In the genomic region with DNA sequence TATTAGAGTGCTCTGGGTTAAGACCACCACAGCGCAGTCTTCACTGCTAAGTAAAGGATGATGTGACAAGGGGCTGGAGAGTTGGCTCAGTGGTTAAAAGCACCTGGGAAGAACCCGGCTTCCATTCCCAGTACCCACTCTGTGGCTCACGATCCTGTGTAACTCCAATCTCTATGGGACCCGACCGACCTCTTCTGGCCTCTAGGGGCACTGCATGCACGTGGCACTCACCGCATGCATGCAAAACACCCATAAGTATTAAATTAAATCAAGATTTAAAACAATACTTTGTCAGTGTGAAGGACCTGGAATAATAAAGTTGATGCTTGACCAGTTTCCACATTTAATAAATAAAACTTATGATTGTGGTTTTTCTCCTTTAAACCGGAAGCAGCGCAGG, we compare ENCODE assay signal across 17 mouse cellular contexts.
DNase-seq lines count a peak whose midpoint lies in the region; ATAC-seq and TF ChIP-seq lines count a peak whose summit lies in the region.
"Had no signal": no experiment of that assay in that cellular context is flagged by ENCODE, and none has a peak within 500 bp of the region (broad histone marks: within the 10 kb centered on the region; RNA-seq: fewer than 3 reads in every experiment).

No protein-coding gene starts in this region.

- no peaks in the 10 kb centered on the region for H3K27me3 ChIP-seq in lung, embryonic 14.5 days (ENCODE audit: insufficient read depth, low read length)
- no peaks in the 10 kb centered on the region for H3K27me3 ChIP-seq in ES-Bruce4 (ENCODE audit: control insufficient read depth, insufficient read depth, low read length, poor library complexity, severe bottlenecking)
- H3K27me3 ChIP-seq: neural tube, embryonic 13.5 days had no signal

- no peak overlapping the region for H3K27ac ChIP-seq in gastrocnemius, adult 2 months
- H3K27ac ChIP-seq in lung, embryonic 14.5 days (ENCODE audit: low read depth): no peak overlapping the region
- H3K27ac ChIP-seq in ES-Bruce4 (ENCODE audit: insufficient read depth, low read length): no peak overlapping the region
- H3K27ac ChIP-seq: midbrain, embryonic 10.5 days; neural tube, embryonic 13.5 days had no signal

- ATAC-seq in lung, embryonic 14.5 days (ENCODE audit: insufficient read depth): no peak
- peak; percentile 67; the same call in 1 of the 2 replicates for ATAC-seq in megakaryocyte-erythroid progenitor cell, adult 5-6 weeks (replicated peaks; ENCODE audit: low FRiP score, low TSS enrichment, poor library complexity, severe bottlenecking)
- no peak for ATAC-seq in frontal cortex, adult (ENCODE audit: low TSS enrichment)

- no peak overlapping the region for H3K4me2 ChIP-seq in lung, embryonic 14.5 days
- H3K4me2 ChIP-seq: neural tube, embryonic 13.5 days had no signal

- peak; percentile 55 for TF ChIP-seq CTCF in gastrocnemius, adult 2 months (IDR thresholded peaks at IDR 0.05)
- peak; percentile 65 for TF ChIP-seq CTCF in lung, embryonic 14.5 days (IDR thresholded peaks at IDR 0.05; ENCODE audit: low read depth)
- TF ChIP-seq CTCF in ES-Bruce4 (IDR thresholded peaks at IDR 0.05; ENCODE audit: low read depth, low read length): peak; percentile 71

- no peak for DNase-seq in gastrocnemius, adult 2 months
- no peak for DNase-seq in gastrocnemius, postnatal 25 days
- DNase-seq in lung, embryonic 14.5 days: no peak
- DNase-seq in lung, adult 18-20 months: no peak
- DNase-seq in right cerebral cortex, adult 18-20 months: no peak
- DNase-seq: adrenal gland, postnatal 10 days; cerebellum, adult 9-11 months; gastrocnemius, postnatal 14 days; heart, postnatal 4 days; kidney, adult 9 months; left cerebral cortex, postnatal 4 days had no signal

- TF ChIP-seq POLR2A in ES-Bruce4 (IDR thresholded peaks at IDR 0.05; ENCODE audit: insufficient read depth, low read length): no peak

- H3K4me3 ChIP-seq in gastrocnemius, adult 2 months: no peak overlapping the region
- H3K4me3 ChIP-seq in lung, embryonic 14.5 days (ENCODE audit: low read depth, low read length): no peak overlapping the region
- H3K4me3 ChIP-seq in ES-Bruce4 (ENCODE audit: low read depth, low read length): no peak overlapping the region
- H3K4me3 ChIP-seq: erythroblast, embryonic 14.5 days; midbrain, embryonic 10.5 days; neural tube, embryonic 13.5 days had no signal

- intact Hi-C loops in gastrocnemius, adult 2 months (cut with DNase I): no loop called here

- H3K9me3 ChIP-seq in lung, embryonic 14.5 days (ENCODE audit: low read depth, low read length): no peaks in the 10 kb centered on the region
- no peaks in the 10 kb centered on the region for H3K9me3 ChIP-seq in ES-Bruce4 (replicated peaks; ENCODE audit: control insufficient read depth, insufficient read depth, low read length, poor library complexity, severe bottlenecking)
- H3K9me3 ChIP-seq: midbrain, embryonic 10.5 days; neural tube, embryonic 13.5 days had no signal

- H3K9ac ChIP-seq in lung, embryonic 14.5 days: no peak overlapping the region
- H3K9ac ChIP-seq in ES-Bruce4 (ENCODE audit: low read depth, poor library complexity, severe bottlenecking): no peak overlapping the region
- H3K9ac ChIP-seq: neural tube, embryonic 13.5 days had no signal

- no peak for TF ChIP-seq EP300 in ES-Bruce4 (IDR thresholded peaks at IDR 0.05; ENCODE audit: insufficient read depth, low read depth, low read length)

- no peaks in the 10 kb centered on the region for H3K4me1 ChIP-seq in lung, embryonic 14.5 days (ENCODE audit: insufficient read depth)
- H3K4me1 ChIP-seq in ES-Bruce4 (ENCODE audit: control insufficient read depth, insufficient read depth, low read length): no peaks in the 10 kb centered on the region

- no peaks in the 10 kb centered on the region for H3K36me3 ChIP-seq in lung, embryonic 14.5 days (ENCODE audit: insufficient read depth)
- H3K36me3 ChIP-seq in ES-Bruce4 (ENCODE audit: control insufficient read depth, insufficient read depth, low read length, poor library complexity, severe bottlenecking): no peaks in the 10 kb centered on the region
- H3K36me3 ChIP-seq: midbrain, embryonic 10.5 days; neural tube, embryonic 13.5 days had no signal

- WGBS in lung, embryonic 14.5 days: 57% methylated on average over 9 of the region's 9 CpGs
